Mouse (Mus musculus): ENCODE measurements around the gene Lsm7. TPM values are rescaled to one million over a fixed set of nuclear protein-coding genes. Genes with fewer than 3 reads are reported as not detected.
A peak's percentile ranks its signal among the peaks of the same experiment; 100 is the strongest.

Gene Lsm7
- total and polyA plus RNA-seq, 2 experiments from 2014 or later, result 249 to 299 TPM

DNA sequence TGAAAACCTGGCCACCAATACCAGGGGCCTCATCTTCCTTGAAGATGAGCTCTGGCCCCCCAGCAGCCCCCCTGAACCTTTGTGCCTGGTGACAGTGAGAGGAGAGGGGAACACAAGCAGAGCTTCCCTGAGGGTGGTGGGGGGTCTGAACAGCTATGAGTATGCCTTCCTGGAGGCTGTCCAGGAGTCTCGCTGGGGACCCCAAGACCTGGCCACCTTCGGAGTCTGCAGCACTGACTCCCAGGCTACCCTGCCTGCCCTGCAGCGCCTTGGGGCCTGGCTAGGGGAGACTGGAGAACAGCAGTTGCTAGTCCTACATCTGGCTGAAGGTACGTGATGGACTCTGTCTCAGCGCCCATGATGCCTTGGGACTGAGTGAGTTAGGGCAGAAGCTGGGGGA lies 49.7 kb downstream of the Lsm7 start:
- peaks cover 43% of the 10 kb centered on the region for H3K36me3 ChIP-seq (ENCODE audit: insufficient read depth, low read length)
- DNase-seq (ENCODE audit: low spot score) (no peak), ATAC-seq (ENCODE audit: low FRiP score) (no peak)
- no peaks in the 10 kb centered on the region for H3K9me3 ChIP-seq (ENCODE audit: low read length)
- peaks cover 9% of the 10 kb centered on the region; the same call in 1 of the 2 replicates for H3K4me1 ChIP-seq (ENCODE audit: insufficient read depth, low read length)
- no peak overlapping the region for H3K27ac ChIP-seq (ENCODE audit: low read depth, low read length)
- H3K4me2 ChIP-seq (ENCODE audit: low read depth, low read length, poor library complexity, severe bottlenecking), result no peak overlapping the region
- H3K9ac ChIP-seq (replicated peaks; ENCODE audit: low read length, poor library complexity, severe bottlenecking), result no peak overlapping the region
- 74% methylated on average over 5 of the region's 5 CpGs for WGBS
- no peaks in the 10 kb centered on the region for H3K27me3 ChIP-seq (ENCODE audit: insufficient read depth, low read length)
- TF ChIP-seq CTCF (IDR thresholded peaks at IDR 0.05), result no peak
- no peak overlapping the region for H3K4me3 ChIP-seq (ENCODE audit: low read depth, low read length)

DNA sequence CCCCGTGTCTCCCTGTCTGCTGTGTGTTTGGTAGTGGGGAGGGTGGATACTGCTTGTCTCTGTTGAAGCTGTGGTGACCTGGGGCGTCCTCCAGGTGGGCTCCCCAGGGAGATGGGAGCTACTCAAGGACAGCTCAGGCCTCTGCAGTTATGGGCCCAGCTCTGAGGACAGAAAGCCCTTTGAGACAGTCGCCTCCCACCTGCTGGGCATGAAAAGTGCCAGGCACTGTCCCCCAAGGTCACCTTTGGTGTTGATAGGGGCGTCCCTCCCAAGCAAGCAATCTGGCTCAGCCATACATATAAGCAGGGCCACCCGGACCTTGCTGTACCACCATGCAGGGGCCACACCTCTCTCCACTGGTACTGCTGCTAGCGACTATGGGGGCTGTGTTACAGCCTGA lies 50.1 kb downstream of the Lsm7 start, which contains the start of gene Amh:
Gene Amh (plus strand): TSS at position 328 of the 400 bp plus-strand sequence.
- 68% methylated on average over 6 of the region's 6 CpGs for WGBS
- Histone ChIP-seq H3K27ac (ENCODE audit: low read depth, low read length) (no peak within 1 kb of the TSS), H3K36me3 (ENCODE audit: insufficient read depth, low read length) (peaks cover 43% of the 10 kb centered on the region), H3K9me3 (ENCODE audit: low read length) (no peaks in the 10 kb centered on the region), H3K9ac (replicated peaks; ENCODE audit: low read length, poor library complexity, severe bottlenecking) (no peak within 1 kb of the TSS), H3K27me3 (ENCODE audit: insufficient read depth, low read length) (no peaks in the 10 kb centered on the region), H3K4me1 (ENCODE audit: insufficient read depth, low read length) (0 out of 2 replicates have a peak, but pooled peaks cover 5% of the 10 kb centered on the region), H3K4me3 (ENCODE audit: low read depth, low read length) (no peak within 1 kb of the TSS), H3K4me2 (ENCODE audit: low read depth, low read length, poor library complexity, severe bottlenecking) (0 out of 2 replicates have a peak within 1 kb of the TSS, but pooled peaks have one; percentile 94)
- TF ChIP-seq CTCF (IDR thresholded peaks at IDR 0.05), result no peak
- ATAC-seq (ENCODE audit: low FRiP score) (no peak), DNase-seq (ENCODE audit: low spot score) (no peak)

DNA sequence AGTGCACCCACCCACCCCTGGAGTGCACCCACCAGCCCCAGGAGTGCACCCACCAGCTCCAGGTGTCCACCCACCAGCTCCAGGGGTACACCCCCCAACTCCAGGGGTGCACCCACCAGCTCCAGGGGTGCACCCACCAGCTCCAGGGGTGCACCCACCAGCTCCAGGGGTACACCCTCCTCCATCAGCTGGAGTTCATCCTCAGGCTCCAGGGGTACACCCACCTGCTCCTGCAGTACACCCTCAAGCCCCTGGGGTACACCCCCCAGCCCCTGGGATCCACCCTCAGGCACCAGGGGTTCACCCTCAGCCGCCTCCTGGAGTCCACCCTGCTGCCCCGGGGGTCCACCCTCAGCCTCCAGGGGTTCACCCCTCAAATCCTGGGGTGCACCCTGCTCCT lies 50.7 kb downstream of the Lsm7 start:
- H3K27ac ChIP-seq (ENCODE audit: low read depth, low read length), result no peak overlapping the region
- H3K4me3 ChIP-seq (ENCODE audit: low read depth, low read length), result no peak overlapping the region
- no peak for TF ChIP-seq CTCF (IDR thresholded peaks at IDR 0.05)
- no peaks in the 10 kb centered on the region for H3K27me3 ChIP-seq (ENCODE audit: insufficient read depth, low read length)
- no peak overlapping the region for H3K4me2 ChIP-seq (ENCODE audit: low read depth, low read length, poor library complexity, severe bottlenecking)
- peaks cover 11% of the 10 kb centered on the region; the same call in 1 of the 2 replicates for H3K4me1 ChIP-seq (ENCODE audit: insufficient read depth, low read length)
- no peak overlapping the region for H3K9ac ChIP-seq (replicated peaks; ENCODE audit: low read length, poor library complexity, severe bottlenecking)
- peaks cover 43% of the 10 kb centered on the region for H3K36me3 ChIP-seq (ENCODE audit: insufficient read depth, low read length)
- H3K9me3 ChIP-seq (ENCODE audit: low read length), result no peaks in the 10 kb centered on the region
- WGBS, result 95% methylated on average over 2 of the region's 2 CpGs
- ATAC-seq (ENCODE audit: low FRiP score) (no peak), DNase-seq (ENCODE audit: low spot score) (no peak)

DNA sequence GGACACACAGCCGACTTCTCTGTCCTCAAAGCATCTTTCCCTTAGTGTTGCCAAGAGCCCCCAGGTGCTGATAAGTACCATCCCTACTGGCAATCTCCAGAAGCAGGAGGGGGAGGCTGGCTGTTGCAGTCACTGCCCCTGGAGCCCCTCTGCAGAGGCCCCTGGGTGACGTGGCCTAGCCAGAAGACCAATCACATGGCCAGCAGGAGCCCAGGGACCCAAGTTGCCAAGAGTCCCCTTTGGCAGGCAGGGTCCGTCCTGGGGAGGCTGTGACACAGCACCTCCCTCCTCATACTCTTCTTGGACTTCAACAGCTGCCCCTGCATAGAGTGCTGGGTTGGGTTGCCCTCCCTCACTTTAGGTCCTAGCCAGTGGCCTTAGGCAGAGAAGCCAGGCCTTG lies 52.0 kb downstream of the Lsm7 start:
- Histone ChIP-seq H3K9ac (replicated peaks; ENCODE audit: low read length, poor library complexity, severe bottlenecking) (no peak overlapping the region), H3K4me2 (ENCODE audit: low read depth, low read length, poor library complexity, severe bottlenecking) (no peak overlapping the region), H3K9me3 (ENCODE audit: low read length) (no peaks in the 10 kb centered on the region), H3K27me3 (ENCODE audit: insufficient read depth, low read length) (no peaks in the 10 kb centered on the region), H3K4me3 (ENCODE audit: low read depth, low read length) (no peak overlapping the region), H3K4me1 (ENCODE audit: insufficient read depth, low read length) (peaks cover 11% of the 10 kb centered on the region; the same call in 1 of the 2 replicates), H3K36me3 (ENCODE audit: insufficient read depth, low read length) (peaks cover 43% of the 10 kb centered on the region), H3K27ac (ENCODE audit: low read depth, low read length) (no peak overlapping the region)
- DNase-seq (ENCODE audit: low spot score), result no peak
- 86% methylated on average over 3 of the region's 3 CpGs for WGBS
- no peak for ATAC-seq (ENCODE audit: low FRiP score)
- no peak for TF ChIP-seq CTCF (IDR thresholded peaks at IDR 0.05)

MicroRNA genes within 50 kb of the gene (microRNA counts, 519-probe panel; counts per million panel counts)
- 528 counts per million, percentile 58 among the panel's probes with 10 or more counts for microRNA mmu-miR-1982

Small RNA genes lying within 50 kb of the gene (microRNA-seq; reads per million reads assigned to microRNA genes)
- 7.4 reads per million, percentile 15 among the genes with 10 or more reads in this experiment for gene Mir1982 (ENCODE audit: borderline number of aligned reads)

Other genes starting within 250 kb of the Lsm7 start
- 2.0 and 2.7 TPM in 2 replicates for gene Gm49322, start 249.2 kb downstream of the Lsm7 start, total RNA-seq (2014; rRNA removed)
- gene Gm49322, start 249.2 kb downstream of the Lsm7 start, polyA plus RNA-seq (2015; fragmentation: Nextera tagmentation; extraction: Ambion mirVana), result 1.7 and 1.8 TPM in 2 replicates
- gene Csnk1g2, start 232.4 kb downstream of the Lsm7 start, total RNA-seq (2014; rRNA removed), result 124 and 146 TPM in 2 replicates
- 90.5 and 93.3 TPM in 2 replicates for gene Csnk1g2, start 232.4 kb downstream of the Lsm7 start, polyA plus RNA-seq (2015; fragmentation: Nextera tagmentation; extraction: Ambion mirVana)
- 168 and 215 TPM in 2 replicates for gene Btbd2, start 198.1 kb downstream of the Lsm7 start, total RNA-seq (2014; rRNA removed)
- gene Btbd2, start 198.1 kb downstream of the Lsm7 start, polyA plus RNA-seq (2015; fragmentation: Nextera tagmentation; extraction: Ambion mirVana), result 71.6 and 80.4 TPM in 2 replicates
- gene Mknk2, start 177.1 kb downstream of the Lsm7 start, total RNA-seq (2014; rRNA removed), result 74.6 and 74.7 TPM in 2 replicates
- 35.3 and 36.0 TPM in 2 replicates for gene Mknk2, start 177.1 kb downstream of the Lsm7 start, polyA plus RNA-seq (2015; fragmentation: Nextera tagmentation; extraction: Ambion mirVana)
- gene Mob3a, start 153.2 kb downstream of the Lsm7 start, total RNA-seq (2014; rRNA removed), result 66.6 and 75.1 TPM in 2 replicates
- gene Mob3a, start 153.2 kb downstream of the Lsm7 start, polyA plus RNA-seq (2015; fragmentation: Nextera tagmentation; extraction: Ambion mirVana), result 44.9 and 48.5 TPM in 2 replicates
- gene Izumo4, start 153.0 kb downstream of the Lsm7 start, total RNA-seq (2014; rRNA removed), result 26.3 and 48.0 TPM in 2 replicates
- gene Izumo4, start 153.0 kb downstream of the Lsm7 start, polyA plus RNA-seq (2015; fragmentation: Nextera tagmentation; extraction: Ambion mirVana), result 44.0 and 47.4 TPM in 2 replicates
- gene Ap3d1, start 112.9 kb downstream of the Lsm7 start, total RNA-seq (2014; rRNA removed), result 182 and 183 TPM in 2 replicates
- 95.4 and 105 TPM in 2 replicates for gene Ap3d1, start 112.9 kb downstream of the Lsm7 start, polyA plus RNA-seq (2015; fragmentation: Nextera tagmentation; extraction: Ambion mirVana)
- 23.8 and 34.4 TPM in 2 replicates for gene Dot1l, start 100.0 kb downstream of the Lsm7 start, total RNA-seq (2014; rRNA removed)
- gene Dot1l, start 100.0 kb downstream of the Lsm7 start, polyA plus RNA-seq (2015; fragmentation: Nextera tagmentation; extraction: Ambion mirVana), result 9.9 and 13.4 TPM in 2 replicates
- 18.3 and 34.2 TPM in 2 replicates for gene Sf3a2, start 57.0 kb downstream of the Lsm7 start, total RNA-seq (2014; rRNA removed)
- 61.5 and 64.3 TPM in 2 replicates for gene Sf3a2, start 57.0 kb downstream of the Lsm7 start, polyA plus RNA-seq (2015; fragmentation: Nextera tagmentation; extraction: Ambion mirVana)
- 68.0 and 88.1 TPM in 2 replicates for gene Plekhj1, start 56.6 kb downstream of the Lsm7 start, total RNA-seq (2014; rRNA removed)
- gene Plekhj1, start 56.6 kb downstream of the Lsm7 start, polyA plus RNA-seq (2015; fragmentation: Nextera tagmentation; extraction: Ambion mirVana), result 94.1 and 103 TPM in 2 replicates
- gene Amh, start 50.0 kb downstream of the Lsm7 start, total RNA-seq (2014; rRNA removed), result 0.82 and 2.9 TPM in 2 replicates
- not detected in 2 replicates for gene Amh, start 50.0 kb downstream of the Lsm7 start, polyA plus RNA-seq (2015; fragmentation: Nextera tagmentation; extraction: Ambion mirVana)
- not detected in 2 replicates for gene Jsrp1, start 41.7 kb downstream of the Lsm7 start, total RNA-seq (2014; rRNA removed)
- gene Jsrp1, start 41.7 kb downstream of the Lsm7 start, polyA plus RNA-seq (2015; fragmentation: Nextera tagmentation; extraction: Ambion mirVana), result 0.83 and 1.1 TPM in 2 replicates
- 863 and 928 TPM in 2 replicates for gene Oaz1, start 28.6 kb downstream of the Lsm7 start, total RNA-seq (2014; rRNA removed)
- 1,039 and 1,193 TPM in 2 replicates for gene Oaz1, start 28.6 kb downstream of the Lsm7 start, polyA plus RNA-seq (2015; fragmentation: Nextera tagmentation; extraction: Ambion mirVana)
- gene Lingo3, start 11.2 kb downstream of the Lsm7 start, total RNA-seq (2014; rRNA removed), result 39.3 and 61.0 TPM in 2 replicates
- gene Lingo3, start 11.2 kb downstream of the Lsm7 start, polyA plus RNA-seq (2015; fragmentation: Nextera tagmentation; extraction: Ambion mirVana), result 24.4 and 26.8 TPM in 2 replicates
- 116 and 132 TPM in 2 replicates for gene Sppl2b, start 66 bp upstream of the Lsm7 start, total RNA-seq (2014; rRNA removed)
- 78.6 and 86.2 TPM in 2 replicates for gene Sppl2b, start 66 bp upstream of the Lsm7 start, polyA plus RNA-seq (2015; fragmentation: Nextera tagmentation; extraction: Ambion mirVana)
- gene Tmprss9, start 16.6 kb upstream of the Lsm7 start, total RNA-seq (2014; rRNA removed), result 0.09 and 0.11 TPM in 2 replicates
- gene Tmprss9, start 16.6 kb upstream of the Lsm7 start, polyA plus RNA-seq (2015; fragmentation: Nextera tagmentation; extraction: Ambion mirVana), result 0.27 and 0.31 TPM in 2 replicates
- 153 and 267 TPM in 2 replicates for gene Timm13, start 45.8 kb upstream of the Lsm7 start, total RNA-seq (2014; rRNA removed)
- 362 and 384 TPM in 2 replicates for gene Timm13, start 45.8 kb upstream of the Lsm7 start, polyA plus RNA-seq (2015; fragmentation: Nextera tagmentation; extraction: Ambion mirVana)
- 40.2 and 47.3 TPM in 2 replicates for gene Lmnb2, start 63.0 kb upstream of the Lsm7 start, total RNA-seq (2014; rRNA removed)
- 22.6 and 22.7 TPM in 2 replicates for gene Lmnb2, start 63.0 kb upstream of the Lsm7 start, polyA plus RNA-seq (2015; fragmentation: Nextera tagmentation; extraction: Ambion mirVana)
- 3.5 and 7.3 TPM in 2 replicates for gene Gadd45b, start 74.9 kb upstream of the Lsm7 start, total RNA-seq (2014; rRNA removed)
- 5.0 and 6.4 TPM in 2 replicates for gene Gadd45b, start 74.9 kb upstream of the Lsm7 start, polyA plus RNA-seq (2015; fragmentation: Nextera tagmentation; extraction: Ambion mirVana)
- 27.6 and 40.7 TPM in 2 replicates for gene Gng7, start 159.7 kb upstream of the Lsm7 start, total RNA-seq (2014; rRNA removed)
- 29.5 and 29.9 TPM in 2 replicates for gene Gng7, start 159.7 kb upstream of the Lsm7 start, polyA plus RNA-seq (2015; fragmentation: Nextera tagmentation; extraction: Ambion mirVana)
- gene Diras1, start 170.5 kb upstream of the Lsm7 start, total RNA-seq (2014; rRNA removed), result 104 and 119 TPM in 2 replicates
- 95.2 and 98.3 TPM in 2 replicates for gene Diras1, start 170.5 kb upstream of the Lsm7 start, polyA plus RNA-seq (2015; fragmentation: Nextera tagmentation; extraction: Ambion mirVana)
- 115 and 122 TPM in 2 replicates for gene Slc39a3, start 182.2 kb upstream of the Lsm7 start, total RNA-seq (2014; rRNA removed)
- 50.2 and 54.7 TPM in 2 replicates for gene Slc39a3, start 182.2 kb upstream of the Lsm7 start, polyA plus RNA-seq (2015; fragmentation: Nextera tagmentation; extraction: Ambion mirVana)
- gene Sgta, start 205.0 kb upstream of the Lsm7 start, total RNA-seq (2014; rRNA removed), result 216 and 236 TPM in 2 replicates
- 325 and 348 TPM in 2 replicates for gene Sgta, start 205.0 kb upstream of the Lsm7 start, polyA plus RNA-seq (2015; fragmentation: Nextera tagmentation; extraction: Ambion mirVana)
- 59.9 and 67.1 TPM in 2 replicates for gene Thop1, start 214.8 kb upstream of the Lsm7 start, total RNA-seq (2014; rRNA removed)
- gene Thop1, start 214.8 kb upstream of the Lsm7 start, polyA plus RNA-seq (2015; fragmentation: Nextera tagmentation; extraction: Ambion mirVana), result 35.2 and 35.8 TPM in 2 replicates
- 0.28 and 1.6 TPM in 2 replicates for gene Creb3l3, start 243.7 kb upstream of the Lsm7 start, total RNA-seq (2014; rRNA removed)
- 0.62 and 0.81 TPM in 2 replicates for gene Creb3l3, start 243.7 kb upstream of the Lsm7 start, polyA plus RNA-seq (2015; fragmentation: Nextera tagmentation; extraction: Ambion mirVana)